Mouse (Mus musculus): ENCODE data around the gene Atpaf2.

DNA sequence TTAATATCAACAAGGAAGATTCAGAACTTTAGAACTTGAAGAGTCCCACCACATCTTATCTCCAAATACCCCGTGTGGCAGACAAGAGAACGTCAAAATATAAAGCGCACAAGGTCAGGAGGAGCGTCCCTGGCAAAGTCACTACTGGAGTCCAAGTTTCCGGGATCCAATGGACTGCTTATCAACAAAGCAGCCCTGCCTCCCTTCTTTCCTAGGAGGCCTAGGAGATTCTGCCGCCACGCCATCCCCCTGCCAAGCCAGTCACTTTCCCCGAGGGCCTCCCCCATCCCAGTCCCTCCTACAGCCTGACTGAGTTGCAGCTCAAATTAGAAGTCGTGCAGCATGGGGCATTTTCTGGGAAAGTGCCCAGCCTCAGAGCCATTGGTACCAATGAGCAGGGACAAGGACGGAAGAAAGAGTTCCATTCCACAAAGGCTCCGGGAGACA is 66.3 kb downstream of the Atpaf2 start:
- TF ChIP-seq POLR2A (IDR thresholded peaks at IDR 0.05; ENCODE audit: borderline replicate concordance, extremely low read depth, insufficient read depth, insufficient read length, poor library complexity, severe bottlenecking) (no peak), CTCF (IDR thresholded peaks at IDR 0.05; ENCODE audit: borderline replicate concordance, extremely low read depth, insufficient read depth, insufficient read length) (no peak)

All from brain, embryonic 14.5 days (tissue).